Mouse (Mus musculus): ENCODE measurements around the gene Acvr2b.
"Not testable (repeated sequence)": the region's sequence is repeated elsewhere in the genome, so short reads cannot be mapped to it uniquely, and the experiment has no call there.

Gene Acvr2b

GRCm38 (mm10) chr9:119401801-119402214 is at the start of gene Acvr2b:
Acvr2b (plus strand) TSS chr9:119402118.
- DNase-seq, result peak; percentile 98

GRCm38 (mm10) chr9:119353926-119354325 is 48.0 kb upstream of the Acvr2b start:
- peak; percentile 65 for DNase-seq

GRCm38 (mm10) chr9:119355943-119356342 is 46.0 kb upstream of the Acvr2b start:
- no peak for DNase-seq

- DNase-seq, result peak; percentile 96
Observed at GRCm38 (mm10) chr9:119357331-119358057, 44.4 kb upstream of the Acvr2b start, which contains the start of gene Xylb. Xylb (plus strand) TSS chr9:119357381.

GRCm38 (mm10) chr9:119358058-119358429 is 43.9 kb upstream of the Acvr2b start:
- peak; percentile 82 for DNase-seq

- DNase-seq, result no peak
Observed at GRCm38 (mm10) chr9:119361416-119361815, 40.5 kb upstream of the Acvr2b start.

- no peak for DNase-seq
Observed at GRCm38 (mm10) chr9:119363229-119363628, 38.7 kb upstream of the Acvr2b start.

GRCm38 (mm10) chr9:119365284-119365683 is 36.6 kb upstream of the Acvr2b start, which contains the start of gene Slc22a14:
Slc22a14 (minus strand) TSS chr9:119365553.
- DNase-seq, result peak; percentile 30

- DNase-seq, result peak; percentile 33
Observed at GRCm38 (mm10) chr9:119368367-119368766, 33.6 kb upstream of the Acvr2b start.

- DNase-seq, result not testable (repeated sequence)
Observed at GRCm38 (mm10) chr9:119370770-119371169, 31.1 kb upstream of the Acvr2b start.

GRCm38 (mm10) chr9:119371251-119371650 is 30.7 kb upstream of the Acvr2b start:
- no peak for DNase-seq

GRCm38 (mm10) chr9:119375008-119375407 is 26.9 kb upstream of the Acvr2b start:
- no peak for DNase-seq

GRCm38 (mm10) chr9:119375556-119375955 is 26.4 kb upstream of the Acvr2b start:
- DNase-seq, result no peak

- DNase-seq, result no peak
Observed at GRCm38 (mm10) chr9:119378231-119378630, 23.7 kb upstream of the Acvr2b start.

- DNase-seq, result no peak
Observed at GRCm38 (mm10) chr9:119382603-119383002, 19.3 kb upstream of the Acvr2b start.

- peak; percentile 17 for DNase-seq
Observed at GRCm38 (mm10) chr9:119388956-119389355, 13.0 kb upstream of the Acvr2b start.

- DNase-seq, result no peak
Observed at GRCm38 (mm10) chr9:119390214-119390613, 11.7 kb upstream of the Acvr2b start.

GRCm38 (mm10) chr9:119394808-119395207 is 7.1 kb upstream of the Acvr2b start:
- no peak for DNase-seq

- DNase-seq, result no peak
Observed at GRCm38 (mm10) chr9:119401351-119401750, 567 bp upstream of the Acvr2b start.

- DNase-seq, result peak; percentile 70
Observed at GRCm38 (mm10) chr9:119402253-119403235, 626 bp downstream of the Acvr2b start.

- peak; percentile 57 for DNase-seq
Observed at GRCm38 (mm10) chr9:119403236-119403641, 1.3 kb downstream of the Acvr2b start.

GRCm38 (mm10) chr9:119404090-119404489 is 2.2 kb downstream of the Acvr2b start:
- no peak for DNase-seq

- peak; percentile 68 for DNase-seq
Observed at GRCm38 (mm10) chr9:119407884-119408283, 6.0 kb downstream of the Acvr2b start.

Measured in kidney, postnatal 14 days (tissue).